Mouse (Mus musculus) myocyte (in vitro differentiated cells): ENCODE results near the gene Ikzf1. TPM values are rescaled to one million over a fixed set of nuclear protein-coding genes. Genes with fewer than 3 reads are reported as not detected.

Experiments
- H3K27me3 ChIP-seq: one replicate; pipeline ENCODE4 v1.6.1; 2011; ENCODE audit not compliant: control insufficient read depth, insufficient read depth, insufficient read length
- H3K36me3 ChIP-seq: one replicate; pipeline ENCODE4 v1.6.1; 2011; ENCODE audit not compliant: control insufficient read depth, insufficient read depth
- H3K4me2 ChIP-seq: one replicate; pipeline ENCODE4 v1.6.1; 2011; ENCODE audit warnings: low read depth, control low read depth
- H3K4me3 ChIP-seq: one replicate; pipeline ENCODE4 v1.5.1; 2011; ENCODE audit warnings: mild to moderate bottlenecking, control low read depth, moderate library complexity
- H3K79me2 ChIP-seq: one replicate; pipeline ENCODE4 v1.6.1; 2011; ENCODE audit not compliant: control insufficient read depth, insufficient read depth
- H3ac ChIP-seq: one replicate; pipeline ENCODE4 v1.6.1; 2011; ENCODE audit not compliant: control insufficient read depth, insufficient read length
- CEBPB ChIP-seq: IDR thresholded peaks from 2 replicates; pipeline ENCODE4 v1.6.1; 2011; ENCODE audit warnings: mild to moderate bottlenecking, moderate library complexity; ENCODE audit not compliant: poor library complexity, insufficient read depth, severe bottlenecking
- E2F4 ChIP-seq: IDR thresholded peaks from one replicate; pipeline ENCODE4 v1.6.1; 2011; ENCODE audit warnings: mild to moderate bottlenecking, control low read depth, moderate library complexity; ENCODE audit not compliant: insufficient read depth
- MAX ChIP-seq: IDR thresholded peaks from one replicate; pipeline ENCODE4 v1.6.1; 2011; ENCODE audit warnings: low read depth, mild to moderate bottlenecking, control low read depth
- MYOD1 ChIP-seq, 3 experiments: IDR thresholded peaks; one replicate each; pipeline ENCODE4 v1.6.1; 2011; ENCODE audit warnings: control low read depth in 2 of 3, low read depth in 2 of 3, mild to moderate bottlenecking in 2 of 3, moderate library complexity in 1 of 3; ENCODE audit not compliant: insufficient read length in 2 of 3, control insufficient read depth in 1 of 3
- MYOG ChIP-seq, 3 experiments: IDR thresholded peaks; one replicate each; pipeline ENCODE4 v1.6.1; 2011; ENCODE audit warnings: control low read depth in 2 of 3, low read depth in 2 of 3, mild to moderate bottlenecking in 2 of 3; ENCODE audit not compliant: insufficient read length in 2 of 3, control insufficient read depth in 1 of 3, insufficient read depth in 1 of 3
- POLR2A ChIP-seq: IDR thresholded peaks from one replicate; pipeline ENCODE4 v1.6.1; 2011; ENCODE audit warnings: low read depth, mild to moderate bottlenecking, control low read depth, moderate library complexity; ENCODE audit not compliant: insufficient read length
- POLR2AphosphoS2 ChIP-seq: IDR thresholded peaks from one replicate; pipeline ENCODE4 v1.6.1; 2011; ENCODE audit warnings: low read depth, control low read depth; ENCODE audit not compliant: insufficient read length
- REST ChIP-seq: IDR thresholded peaks from one replicate; pipeline ENCODE4 v1.6.1; 2011; ENCODE audit warnings: mild to moderate bottlenecking, control low read depth, moderate library complexity; ENCODE audit not compliant: insufficient read depth, insufficient read length
- SRF ChIP-seq: IDR thresholded peaks from one replicate; pipeline ENCODE4 v1.6.1; 2011; ENCODE audit warnings: low read depth; ENCODE audit not compliant: control insufficient read depth, insufficient read length
- TCF12 ChIP-seq: IDR thresholded peaks from one replicate; pipeline ENCODE4 v1.6.1; 2011; ENCODE audit warnings: mild to moderate bottlenecking, control low read depth; ENCODE audit not compliant: poor library complexity, insufficient read depth, severe bottlenecking
- TCF3 ChIP-seq: IDR thresholded peaks from one replicate; pipeline ENCODE4 v1.6.1; 2011; ENCODE audit warnings: low read depth, control low read depth; ENCODE audit not compliant: insufficient read length
- USF1 ChIP-seq: IDR thresholded peaks from one replicate; pipeline ENCODE4 v1.6.1; 2011; ENCODE audit warnings: low read depth, mild to moderate bottlenecking, control low read depth, moderate library complexity
- polyA plus RNA-seq: library from polyadenylated mRNA; unstranded; fragments of >200 nt; fragmentation: generic; extraction: Trizol; gene quantifications from one replicate; pipeline ENCODE4 v1.2.1, GENCODE M21; 2012; ENCODE audit warnings: missing spikeins

Ikzf1 gene
- polyA plus RNA-seq, 1 experiment = 0.19 TPM

GRCm38 (mm10) chr11:11711748-11712147 lies 26.9 kb downstream of the Ikzf1 start:
- Histone ChIP-seq H3K4me2 (no peak overlapping the region), H3K27me3 (no peaks in the 10 kb centered on the region), H3K4me3 (no peak overlapping the region), H3K79me2 (no peaks in the 10 kb centered on the region), H3ac (no peak overlapping the region), H3K36me3 (no peaks in the 10 kb centered on the region)
- TF ChIP-seq MYOD1 (IDR thresholded peaks at IDR 0.05; ENCODE audit: control insufficient read depth in 1 of 3, insufficient read length in 2 of 3, low read depth in 2 of 3) (no peak), TCF3 (no peak), POLR2A (no peak), REST (no peak), SRF (no peak), TCF12 (no peak), E2F4 (no peak), MAX (no peak), MYOG (IDR thresholded peaks at IDR 0.05; ENCODE audit: control insufficient read depth in 1 of 3, insufficient read depth in 1 of 3, insufficient read length in 2 of 3, low read depth in 2 of 3) (no peak), POLR2AphosphoS2 (no peak), CEBPB (no peak), USF1 (no peak)

GRCm38 (mm10) chr11:11714676-11715075 lies 29.9 kb downstream of the Ikzf1 start:
- Histone ChIP-seq H3K27me3 (no peaks in the 10 kb centered on the region), H3ac (no peak overlapping the region), H3K4me2 (no peak overlapping the region), H3K4me3 (no peak overlapping the region), H3K79me2 (no peaks in the 10 kb centered on the region), H3K36me3 (no peaks in the 10 kb centered on the region)
- no peak for TF ChIP-seq POLR2A

- no peaks in the 10 kb centered on the region for H3K79me2 ChIP-seq
- H3ac ChIP-seq = no peak overlapping the region
- H3K36me3 ChIP-seq = no peaks in the 10 kb centered on the region
- H3K27me3 ChIP-seq = no peaks in the 10 kb centered on the region
- H3K4me2 ChIP-seq = no peak overlapping the region
- no peak overlapping the region for H3K4me3 ChIP-seq
- TF ChIP-seq MYOG (IDR thresholded peaks at IDR 0.05; ENCODE audit: control insufficient read depth in 1 of 3, insufficient read depth in 1 of 3, insufficient read length in 2 of 3, low read depth in 2 of 3) (peak in 2 of 3 experiments; percentile 27 to 63), MYOD1 (IDR thresholded peaks at IDR 0.05; ENCODE audit: control insufficient read depth in 1 of 3, insufficient read length in 2 of 3, low read depth in 2 of 3) (peak in 2 of 3 experiments; percentile 5 to 50), E2F4 (no peak)
Observed at GRCm38 (mm10) chr11:11715963-11716691, 31.3 kb downstream of the Ikzf1 start.

GRCm38 (mm10) chr11:11716692-11717037 lies 31.9 kb downstream of the Ikzf1 start:
- no peaks in the 10 kb centered on the region for H3K79me2 ChIP-seq
- H3ac ChIP-seq = no peak overlapping the region
- H3K36me3 ChIP-seq = no peaks in the 10 kb centered on the region
- TF ChIP-seq SRF = no peak
- no peak overlapping the region for H3K4me3 ChIP-seq
- H3K27me3 ChIP-seq = no peaks in the 10 kb centered on the region
- H3K4me2 ChIP-seq = no peak overlapping the region

- Histone ChIP-seq H3K4me3 (no peak overlapping the region), H3K36me3 (no peaks in the 10 kb centered on the region), H3K4me2 (no peak overlapping the region), H3K27me3 (no peaks in the 10 kb centered on the region), H3K79me2 (no peaks in the 10 kb centered on the region), H3ac (no peak overlapping the region)
- no peak for TF ChIP-seq TCF3
- TF ChIP-seq E2F4 = no peak
- TF ChIP-seq REST = no peak
- no peak for TF ChIP-seq CEBPB
- TF ChIP-seq TCF12 = no peak
- no peak for TF ChIP-seq SRF
- TF ChIP-seq MYOG (IDR thresholded peaks at IDR 0.05; ENCODE audit: control insufficient read depth in 1 of 3, insufficient read depth in 1 of 3, insufficient read length in 2 of 3, low read depth in 2 of 3) = no peak
- TF ChIP-seq MAX = no peak
Observed at GRCm38 (mm10) chr11:11717606-11718167, 32.9 kb downstream of the Ikzf1 start.

- no peaks in the 10 kb centered on the region for H3K36me3 ChIP-seq
Observed at GRCm38 (mm10) chr11:11719748-11720147, 34.9 kb downstream of the Ikzf1 start.

More at GRCm38 (mm10) chr11:11719748-11720147, 34.9 kb downstream of the Ikzf1 start:
- H3K79me2 ChIP-seq = no peaks in the 10 kb centered on the region
- no peak overlapping the region for H3ac ChIP-seq
- no peak overlapping the region for H3K4me2 ChIP-seq
- TF ChIP-seq USF1 = no peak
- TF ChIP-seq E2F4 = no peak
- no peak for TF ChIP-seq POLR2A
- no peak for TF ChIP-seq CEBPB
- TF ChIP-seq POLR2AphosphoS2 = no peak
- no peak for TF ChIP-seq TCF3
- no peak for TF ChIP-seq MYOD1 (IDR thresholded peaks at IDR 0.05; ENCODE audit: control insufficient read depth in 1 of 3, insufficient read length in 2 of 3, low read depth in 2 of 3)
- no peaks in the 10 kb centered on the region for H3K27me3 ChIP-seq
- H3K4me3 ChIP-seq = no peak overlapping the region
